Mouse (Mus musculus) heart, postnatal 0 days (tissue): ENCODE results near the gene Fam185a. TPM values are rescaled to one million over a fixed set of nuclear protein-coding genes. Genes with fewer than 3 reads are reported as not detected.

Source experiments
- ATAC-seq: fragments of 200-750 bp; cut with Nextera tagmentation; 2 replicates; pipeline ENCODE4 v1.8.0; 2017; ENCODE audit warnings: low read depth, moderate number of reproducible peaks, moderate library complexity; ENCODE audit not compliant: insufficient read depth
- DNase-seq: peaks from one replicate; pipeline ENCODE4 v3.0.0-alpha.2; 2016; ENCODE audit warnings: low spot score
- H3K27ac ChIP-seq: fragments of 300-500 bp; sonication (generic); 2 replicates; pipeline ENCODE4 v1.5.1; 2014; ENCODE audit warnings: low read depth, mild to moderate bottlenecking
- H3K27me3 ChIP-seq: fragments of 300-500 bp; sonication (generic); 2 replicates; pipeline ENCODE4 v1.6.1; 2014; ENCODE audit warnings: low read length, mixed read lengths; ENCODE audit not compliant: control insufficient read depth, insufficient read depth
- H3K36me3 ChIP-seq: fragments of 300-500 bp; sonication (generic); replicated peaks from 2 replicates; pipeline ENCODE4 v1.6.1; 2014; ENCODE audit warnings: low read length, mixed read lengths; ENCODE audit not compliant: control insufficient read depth, insufficient read depth
- H3K4me1 ChIP-seq: fragments of 300-500 bp; sonication (generic); 2 replicates; pipeline ENCODE4 v1.6.1; 2014; ENCODE audit warnings: antibody characterized with exemption; ENCODE audit not compliant: control insufficient read depth, insufficient read depth
- H3K4me2 ChIP-seq: fragments of 300-500 bp; sonication (generic); 2 replicates; pipeline ENCODE4 v1.6.1; 2014; ENCODE audit warnings: low read depth, mild to moderate bottlenecking, low read length, moderate library complexity
- H3K4me3 ChIP-seq: fragments of 300-500 bp; sonication (generic); 2 replicates; pipeline ENCODE4 v1.5.1; 2014; ENCODE audit warnings: low read depth, low read length
- H3K9ac ChIP-seq: fragments of 300-500 bp; sonication (generic); replicated peaks from 2 replicates; pipeline ENCODE4 v1.6.1; 2014; ENCODE audit warnings: low read depth, low read length, mixed read lengths
- H3K9me3 ChIP-seq: fragments of 300-500 bp; sonication (generic); replicated peaks from 2 replicates; pipeline ENCODE4 v1.6.1; 2016; ENCODE audit warnings: low read length; ENCODE audit not compliant: control insufficient read depth
- CTCF ChIP-seq: IDR thresholded peaks from 2 replicates; pipeline ENCODE4 v1.5.1; 2016; ENCODE audit warnings: antibody characterized with exemption, control low read depth, low read depth
- EP300 ChIP-seq: IDR thresholded peaks from 2 replicates; pipeline ENCODE4 v1.6.1; 2016; ENCODE audit warnings: antibody characterized with exemption, low read depth
- WGBS: fragments of 180-500 bp; shearing (Covaris S2); extraction: QIAGEN DNeasy Blood & Tissue Kit; methylation state at CpG from one replicate; pipeline ENCODE4 v1.1.7; 2014; 5-methylcytosine and 5-hydroxymethylcytosine counted together
- polyA plus RNA-seq: library from polyadenylated mRNA; unstranded; fragments of >200 nt; fragmentation: Nextera tagmentation; extraction: Ambion mirVana; gene quantifications from 2 replicates; pipeline ENCODE4 v1.2.1, GENCODE M21; 2015
- total RNA-seq: library from RNA; depleted of rRNA; stranded (reverse); fragments of >200 nt; gene quantifications from 2 replicates; pipeline ENCODE4 v1.2.3, GENCODE M21; 2014; ENCODE audit warnings: low replicate concordance

Fam185a gene
- total and polyA plus RNA-seq, 2 experiments from 2014 or later = 6.9 to 23.4 TPM

- no peak overlapping the region for H3K4me2 ChIP-seq
- H3K4me3 ChIP-seq = no peak overlapping the region
- no peak overlapping the region for H3K27ac ChIP-seq
- no peak overlapping the region for H3K9ac ChIP-seq
- no peak for TF ChIP-seq CTCF
- TF ChIP-seq EP300 = no peak
- H3K27me3 ChIP-seq = no peaks in the 10 kb centered on the region
- no peaks in the 10 kb centered on the region for H3K9me3 ChIP-seq
- H3K4me1 ChIP-seq = no peaks in the 10 kb centered on the region
- H3K36me3 ChIP-seq = no peaks in the 10 kb centered on the region
- WGBS = 74% methylated on average over 7 of the region's 7 CpGs
- DNase-seq (no peak), ATAC-seq (no peak)
These were observed 42.6 kb downstream of the Fam185a start for GRCm38 (mm10) chr5:21467387-21467786.

GRCm38 (mm10) chr5:21468100-21468499 lies 43.3 kb downstream of the Fam185a start:
- WGBS = 90% methylated on average over 12 of the region's 12 CpGs
- no peak for ATAC-seq
- TF ChIP-seq CTCF (no peak), EP300 (no peak)

GRCm38 (mm10) chr5:21478428-21478827 lies 53.7 kb downstream of the Fam185a start:
- no peak overlapping the region for H3K4me3 ChIP-seq
- H3K9ac ChIP-seq = no peak overlapping the region
- H3K4me1 ChIP-seq = no peaks in the 10 kb centered on the region; the same call in 1 of the 2 replicates
- no peak overlapping the region for H3K4me2 ChIP-seq
- no peaks in the 10 kb centered on the region for H3K27me3 ChIP-seq
- ATAC-seq = no peak
- WGBS = 65% methylated on average over 5 of the region's 5 CpGs
- TF ChIP-seq CTCF (no peak), EP300 (no peak)
- no peaks in the 10 kb centered on the region for H3K36me3 ChIP-seq
- DNase-seq = no peak
- H3K9me3 ChIP-seq = no peaks in the 10 kb centered on the region
- H3K27ac ChIP-seq = no peak overlapping the region

More at GRCm38 (mm10) chr5:21468100-21468499, 43.3 kb downstream of the Fam185a start:
- no peak overlapping the region for H3K4me3 ChIP-seq
- no peak for DNase-seq
- H3K36me3 ChIP-seq = no peaks in the 10 kb centered on the region
- no peaks in the 10 kb centered on the region for H3K27me3 ChIP-seq
- no peak overlapping the region for H3K27ac ChIP-seq
- no peaks in the 10 kb centered on the region for H3K9me3 ChIP-seq
- H3K4me2 ChIP-seq = no peak overlapping the region
- H3K9ac ChIP-seq = no peak overlapping the region
- no peaks in the 10 kb centered on the region for H3K4me1 ChIP-seq

- WGBS = 72% methylated on average over 5 of the region's 5 CpGs
- ATAC-seq = no peak
- Histone ChIP-seq H3K36me3 (no peaks in the 10 kb centered on the region), H3K4me1 (no peaks in the 10 kb centered on the region; the same call in 1 of the 2 replicates), H3K4me2 (no peak overlapping the region), H3K27ac (no peak overlapping the region), H3K9me3 (no peaks in the 10 kb centered on the region), H3K27me3 (no peaks in the 10 kb centered on the region), H3K4me3 (no peak overlapping the region), H3K9ac (no peak overlapping the region)
- TF ChIP-seq EP300 = no peak
- DNase-seq = no peak
These were observed 55.0 kb downstream of the Fam185a start for GRCm38 (mm10) chr5:21479746-21480145.

- H3K27ac ChIP-seq = no peak overlapping the region
- no peak overlapping the region for H3K4me3 ChIP-seq
- 85% methylated on average over 6 of the region's 6 CpGs for WGBS
- TF ChIP-seq CTCF (no peak), EP300 (no peak)
- no peak overlapping the region for H3K9ac ChIP-seq
- no peak overlapping the region for H3K4me2 ChIP-seq
- no peaks in the 10 kb centered on the region; the same call in 1 of the 2 replicates for H3K4me1 ChIP-seq
- H3K9me3 ChIP-seq = no peaks in the 10 kb centered on the region
- no peak for ATAC-seq
- no peaks in the 10 kb centered on the region for H3K36me3 ChIP-seq
- H3K27me3 ChIP-seq = no peaks in the 10 kb centered on the region
- no peak for DNase-seq
These were observed 56.8 kb downstream of the Fam185a start for GRCm38 (mm10) chr5:21481521-21481920.
